Mouse (Mus musculus) heart, embryonic 16.5 days (tissue): ENCODE data around the gene Dync1li2. TPM values are rescaled to one million over a fixed set of nuclear protein-coding genes. Genes with fewer than 3 reads are reported as not detected.

Source experiments
- ATAC-seq: fragments of 200-750 bp; cut with Nextera tagmentation; replicated peaks from 2 replicates; pipeline ENCODE4 v1.8.0; 2017; ENCODE audit warnings: moderate number of reproducible peaks; ENCODE audit not compliant: insufficient read depth, low FRiP score; ENCODE audit errors: extremely low read depth
- H3K27ac ChIP-seq: fragments of 300-500 bp; sonication (generic); 2 replicates; pipeline ENCODE4 v1.5.1; 2014; ENCODE audit warnings: mild to moderate bottlenecking, low read length, control low read depth, moderate library complexity
- H3K27me3 ChIP-seq: fragments of 300-500 bp; sonication (generic); 2 replicates; pipeline ENCODE4 v1.6.1; 2014; ENCODE audit warnings: low read length, mixed read lengths; ENCODE audit not compliant: control insufficient read depth, insufficient read depth
- H3K36me3 ChIP-seq: fragments of 300-500 bp; sonication (generic); 2 replicates; pipeline ENCODE4 v1.6.1; 2014; ENCODE audit not compliant: control insufficient read depth, insufficient read depth
- H3K4me1 ChIP-seq: fragments of 300-500 bp; sonication (generic); 2 replicates; pipeline ENCODE4 v1.6.1; 2014; ENCODE audit warnings: low read length, mixed read lengths; ENCODE audit not compliant: control insufficient read depth, insufficient read depth
- H3K4me2 ChIP-seq: fragments of 300-500 bp; sonication (generic); 2 replicates; pipeline ENCODE4 v1.6.1; 2014; ENCODE audit warnings: low read depth, mild to moderate bottlenecking, control low read depth, low read length
- H3K4me3 ChIP-seq: fragments of 300-500 bp; sonication (generic); 2 replicates; pipeline ENCODE4 v1.5.1; 2014; ENCODE audit warnings: mild to moderate bottlenecking, control low read depth, low read length
- H3K9ac ChIP-seq: fragments of 300-500 bp; sonication (generic); 2 replicates; pipeline ENCODE4 v1.6.1; 2014; ENCODE audit warnings: low read length, control low read depth
- H3K9me3 ChIP-seq: fragments of 300-500 bp; sonication (generic); replicated peaks from 2 replicates; pipeline ENCODE4 v1.6.1; 2016; ENCODE audit warnings: low read length; ENCODE audit not compliant: control insufficient read depth
- WGBS: fragments of 180-500 bp; shearing (Covaris S2); extraction: QIAGEN DNeasy Blood & Tissue Kit; methylation state at CpG from one replicate; pipeline ENCODE4 v1.1.7; 2014; 5-methylcytosine and 5-hydroxymethylcytosine counted together
- polyA plus RNA-seq: library from polyadenylated mRNA; unstranded; fragments of >200 nt; fragmentation: Nextera tagmentation; extraction: Ambion mirVana; gene quantifications from 2 replicates; pipeline ENCODE4 v1.2.1, GENCODE M21; 2015

Gene Dync1li2
- polyA plus RNA-seq = 54.2 and 55.9 TPM in 2 replicates

- H3K27me3 ChIP-seq = no peaks in the 10 kb centered on the region
- peak; percentile 84 for ATAC-seq
- H3K4me3 ChIP-seq = peak within 1 kb of the TSS; percentile 99
- H3K36me3 ChIP-seq = peaks cover 28% of the 10 kb centered on the region
- H3K4me2 ChIP-seq = peak within 1 kb of the TSS; percentile 91
- peaks cover 15% of the 10 kb centered on the region for H3K4me1 ChIP-seq
- no peaks in the 10 kb centered on the region for H3K9me3 ChIP-seq
- H3K27ac ChIP-seq = peak within 1 kb of the TSS; percentile 91
- under 1% methylated on average over 75 of the region's 75 CpGs for WGBS
- peak within 1 kb of the TSS; percentile 98 for H3K9ac ChIP-seq
Observed at GRCm38 (mm10) chr8:104442299-104443124, at the start of gene Dync1li2. Dync1li2 (minus strand) TSS chr8:104443047.

GRCm38 (mm10) chr8:104479091-104479490, 36.2 kb upstream of the Dync1li2 start:
- no peaks in the 10 kb centered on the region for H3K27me3 ChIP-seq
- H3K4me3 ChIP-seq = no peak overlapping the region
- H3K4me2 ChIP-seq = no peak overlapping the region
- ATAC-seq = no peak
- H3K9me3 ChIP-seq = no peaks in the 10 kb centered on the region
- no peaks in the 10 kb centered on the region for H3K4me1 ChIP-seq
- WGBS = 59% methylated on average over 1 of the region's 1 CpGs
- H3K36me3 ChIP-seq = no peaks in the 10 kb centered on the region
- no peak overlapping the region for H3K9ac ChIP-seq
- no peak overlapping the region for H3K27ac ChIP-seq

- no peak overlapping the region for H3K27ac ChIP-seq
- H3K27me3 ChIP-seq = no peaks in the 10 kb centered on the region
- H3K4me1 ChIP-seq = no peaks in the 10 kb centered on the region
- H3K4me2 ChIP-seq = no peak overlapping the region
- no peak for ATAC-seq
- H3K4me3 ChIP-seq = no peak overlapping the region
- no peaks in the 10 kb centered on the region for H3K36me3 ChIP-seq
- H3K9ac ChIP-seq = no peak overlapping the region
- 66% methylated on average over 3 of the region's 3 CpGs for WGBS
- no peaks in the 10 kb centered on the region for H3K9me3 ChIP-seq
Observed at GRCm38 (mm10) chr8:104472465-104472864, 29.6 kb upstream of the Dync1li2 start.

- Histone ChIP-seq H3K27ac (no peak overlapping the region), H3K4me1 (no peaks in the 10 kb centered on the region), H3K4me3 (no peak overlapping the region), H3K36me3 (no peaks in the 10 kb centered on the region), H3K9me3 (no peaks in the 10 kb centered on the region), H3K9ac (no peak overlapping the region), H3K4me2 (no peak overlapping the region), H3K27me3 (no peaks in the 10 kb centered on the region)
- WGBS = 66% methylated on average over 2 of the region's 2 CpGs
- no peak for ATAC-seq
Observed at GRCm38 (mm10) chr8:104467463-104467862, 24.6 kb upstream of the Dync1li2 start.

- WGBS = 84% methylated on average over 3 of the region's 3 CpGs
- Histone ChIP-seq H3K27me3 (no peaks in the 10 kb centered on the region), H3K36me3 (no peaks in the 10 kb centered on the region), H3K4me3 (no peak overlapping the region), H3K4me1 (no peaks in the 10 kb centered on the region), H3K27ac (no peak overlapping the region), H3K4me2 (no peak overlapping the region), H3K9me3 (no peaks in the 10 kb centered on the region), H3K9ac (no peak overlapping the region)
- ATAC-seq = no peak
Observed at GRCm38 (mm10) chr8:104452177-104452576, 9.3 kb upstream of the Dync1li2 start.

- Histone ChIP-seq H3K4me2 (no peak overlapping the region), H3K9ac (no peak overlapping the region), H3K27me3 (no peaks in the 10 kb centered on the region), H3K36me3 (no peaks in the 10 kb centered on the region), H3K27ac (no peak overlapping the region), H3K9me3 (no peaks in the 10 kb centered on the region), H3K4me3 (no peak overlapping the region), H3K4me1 (no peaks in the 10 kb centered on the region)
- 34% methylated on average over 3 of the region's 3 CpGs for whole genome bisulfite sequencing
- ATAC-seq = no peak
Observed at GRCm38 (mm10) chr8:104448796-104449195, 5.9 kb upstream of the Dync1li2 start.

GRCm38 (mm10) chr8:104446016-104446415, 3.2 kb upstream of the Dync1li2 start:
- ATAC-seq = no peak
- 79% methylated on average over 3 of the region's 3 CpGs for WGBS
- no peak overlapping the region for H3K4me2 ChIP-seq
- H3K9ac ChIP-seq = no peak overlapping the region
- no peak overlapping the region for H3K27ac ChIP-seq
- H3K9me3 ChIP-seq = no peaks in the 10 kb centered on the region
- no peak overlapping the region for H3K4me3 ChIP-seq
- no peaks in the 10 kb centered on the region for H3K36me3 ChIP-seq
- H3K4me1 ChIP-seq = peaks cover 9% of the 10 kb centered on the region
- H3K27me3 ChIP-seq = no peaks in the 10 kb centered on the region

- Histone ChIP-seq H3K36me3 (peaks cover 4% of the 10 kb centered on the region), H3K4me1 (peaks cover 15% of the 10 kb centered on the region), H3K27ac (no peak overlapping the region), H3K4me3 (no peak overlapping the region), H3K4me2 (no peak overlapping the region), H3K9ac (no peak overlapping the region), H3K27me3 (no peaks in the 10 kb centered on the region), H3K9me3 (no peaks in the 10 kb centered on the region)
- 40% methylated on average over 6 of the region's 6 CpGs for WGBS
- no peak for ATAC-seq
Observed at GRCm38 (mm10) chr8:104445248-104445647, 2.4 kb upstream of the Dync1li2 start.

GRCm38 (mm10) chr8:104443125-104443679, 355 bp upstream of the Dync1li2 start:
- ATAC-seq = no peak
- H3K36me3 ChIP-seq = peaks cover 24% of the 10 kb centered on the region
- H3K4me2 ChIP-seq = peak overlapping the region; percentile 55
- peak overlapping the region; percentile 99 for H3K4me3 ChIP-seq
- H3K9me3 ChIP-seq = no peaks in the 10 kb centered on the region
- no peak overlapping the region; the same call in 1 of the 2 replicates for H3K9ac ChIP-seq
- H3K27me3 ChIP-seq = no peaks in the 10 kb centered on the region
- no peak overlapping the region; the same call in 1 of the 2 replicates for H3K27ac ChIP-seq
- 60% methylated on average over 7 of the region's 7 CpGs for WGBS
- H3K4me1 ChIP-seq = peaks cover 15% of the 10 kb centered on the region
